Mouse (Mus musculus) cerebellum, postnatal 36 days (tissue): ENCODE results near the gene Gmip.

Source experiments
- DNase-seq, 2 experiments: peaks; one replicate each; pipeline ENCODE4 v3.0.0; 2021 to 2022; ENCODE audit warnings: mixed read lengths in 2 of 2

The Gmip gene

GRCm38 (mm10) chr8:69867696-69868326 lies 59.3 kb downstream of the Gmip start:
- DNase-seq: no peak

GRCm38 (mm10) chr8:69870003-69870765 lies 61.7 kb downstream of the Gmip start:
- peak; percentile 48 to 57 for DNase-seq

GRCm38 (mm10) chr8:69870907-69871306 lies 62.4 kb downstream of the Gmip start:
- DNase-seq: no peak
